Mouse (Mus musculus): ENCODE data around the gene Kat8.

GRCm38 (mm10) chr7:127919290-127919689, 7.0 kb downstream of the Kat8 start:
- TF ChIP-seq GATA1 (IDR thresholded peaks at IDR 0.05; ENCODE audit: low read length) (no peak), TAL1 (IDR thresholded peaks at IDR 0.05; ENCODE audit: low read length) (no peak)
